Mouse (Mus musculus) retina, adult 2 months (tissue): ENCODE results near the gene Ulk3.

Experiments
- DNase-seq: peaks from one replicate; pipeline ENCODE4 v3.0.0-alpha.2; 2012; ENCODE audit warnings: low read depth, low spot score

Ulk3 gene

GRCm38 (mm10) chr9:57568500-57568899 lies 20.8 kb upstream of the Ulk3 start:
- DNase-seq = no peak

GRCm38 (mm10) chr9:57574397-57574796 lies 14.9 kb upstream of the Ulk3 start:
- DNase-seq = no peak

DNA sequence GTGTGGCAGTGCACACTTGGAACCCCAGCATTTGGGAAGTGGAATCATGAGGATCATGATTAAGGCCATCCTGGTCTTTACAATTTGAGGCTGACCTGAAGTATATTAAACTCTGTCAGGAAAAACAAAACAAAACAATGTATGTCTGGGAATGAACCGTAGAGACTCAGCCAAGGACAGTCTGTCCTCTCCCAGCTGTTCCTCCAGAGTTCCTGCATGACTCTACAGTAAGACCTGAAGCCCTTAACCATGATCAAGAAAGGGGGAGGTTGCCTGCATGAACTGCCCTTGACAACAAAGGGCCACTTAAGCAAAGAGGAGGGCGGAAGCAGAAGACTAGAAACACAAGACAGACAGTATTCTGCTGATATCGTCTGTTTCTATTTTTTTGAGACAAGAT lies 13.7 kb upstream of the Ulk3 start:
- DNase-seq = no peak

- no peak for DNase-seq
Measured at GRCm38 (mm10) chr9:57577144-57577849, 12.0 kb upstream of the Ulk3 start.

- DNase-seq = no peak
Measured at GRCm38 (mm10) chr9:57584991-57585390, 4.3 kb upstream of the Ulk3 start.

GRCm38 (mm10) chr9:57590726-57591125 lies 1.5 kb downstream of the Ulk3 start:
- DNase-seq = no peak

DNA sequence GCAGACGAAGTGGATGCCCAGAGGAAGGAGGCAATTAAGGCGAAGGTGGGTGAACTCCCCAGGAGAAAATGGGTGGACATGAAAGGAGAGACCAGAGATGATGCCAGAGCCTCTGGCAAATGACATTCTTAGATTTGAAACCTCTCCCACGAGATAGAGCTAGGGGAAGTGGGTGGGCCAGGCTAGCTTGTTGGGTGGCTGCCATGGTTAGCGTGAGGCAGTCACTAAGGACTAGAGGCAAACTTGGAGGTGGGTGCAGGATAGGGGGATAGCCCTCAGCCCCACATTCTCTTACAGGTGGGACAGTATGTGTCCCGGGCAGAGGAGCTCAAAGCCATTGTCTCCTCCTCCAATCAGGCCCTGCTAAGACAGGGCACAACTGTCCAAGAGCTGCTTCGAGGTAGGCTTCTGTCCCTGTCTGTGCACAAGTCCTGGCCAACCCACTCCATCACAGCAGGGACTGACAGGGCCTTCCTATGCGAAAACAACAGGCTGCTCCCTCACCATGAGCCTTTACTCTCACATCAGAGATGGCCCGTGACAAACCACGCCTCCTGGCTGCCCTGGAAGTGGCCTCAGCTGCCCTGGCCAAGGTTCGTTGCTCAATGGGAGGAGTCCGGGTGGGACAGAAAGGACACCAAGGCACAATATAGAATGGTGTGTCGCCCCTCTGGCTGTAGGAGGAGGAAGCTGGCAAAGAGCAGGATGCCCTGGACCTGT lies 4.4 kb downstream of the Ulk3 start:
- DNase-seq = no peak

DNA sequence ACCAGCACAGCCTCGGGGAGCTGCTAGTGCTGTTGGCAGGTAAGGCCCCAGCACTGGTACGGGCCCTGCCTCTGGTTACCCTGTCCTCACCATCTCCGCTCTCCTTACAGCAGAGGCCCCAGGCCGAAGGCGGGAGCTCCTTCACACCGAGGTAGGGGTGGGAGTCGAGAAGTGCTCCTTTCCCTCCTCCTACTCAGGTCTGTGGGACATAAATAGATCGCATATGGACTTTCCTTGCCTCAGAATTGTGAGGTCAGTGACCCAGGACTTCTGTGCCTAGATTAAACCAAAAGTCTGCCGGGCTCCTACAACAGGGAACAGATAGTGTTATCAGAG lies 4.9 kb downstream of the Ulk3 start:
- no peak for DNase-seq

DNA sequence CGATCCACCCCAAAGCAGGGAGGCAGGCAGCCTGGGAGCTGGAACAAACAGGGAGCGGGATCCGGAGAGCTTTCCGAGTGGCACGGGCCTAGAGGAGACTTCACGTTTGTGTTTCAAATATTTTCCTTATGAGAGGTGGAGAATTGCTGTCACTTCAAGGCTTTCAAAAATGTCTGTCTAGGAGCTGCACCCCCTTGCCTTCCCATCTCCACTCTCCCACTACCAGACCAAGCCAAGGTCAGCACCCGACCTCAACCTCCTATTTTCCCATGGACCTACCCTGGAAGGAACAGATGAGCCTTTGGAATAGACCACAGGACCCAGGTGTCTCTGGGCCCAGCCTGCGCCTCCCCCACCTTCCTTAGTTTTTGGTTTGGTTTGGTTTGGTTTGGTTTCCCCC lies 8.0 kb downstream of the Ulk3 start:
- DNase-seq = no peak

- no peak for DNase-seq
Measured at GRCm38 (mm10) chr9:57597929-57598382, 8.7 kb downstream of the Ulk3 start.

- no peak for DNase-seq
Measured at GRCm38 (mm10) chr9:57598851-57599563, 9.8 kb downstream of the Ulk3 start.

DNA sequence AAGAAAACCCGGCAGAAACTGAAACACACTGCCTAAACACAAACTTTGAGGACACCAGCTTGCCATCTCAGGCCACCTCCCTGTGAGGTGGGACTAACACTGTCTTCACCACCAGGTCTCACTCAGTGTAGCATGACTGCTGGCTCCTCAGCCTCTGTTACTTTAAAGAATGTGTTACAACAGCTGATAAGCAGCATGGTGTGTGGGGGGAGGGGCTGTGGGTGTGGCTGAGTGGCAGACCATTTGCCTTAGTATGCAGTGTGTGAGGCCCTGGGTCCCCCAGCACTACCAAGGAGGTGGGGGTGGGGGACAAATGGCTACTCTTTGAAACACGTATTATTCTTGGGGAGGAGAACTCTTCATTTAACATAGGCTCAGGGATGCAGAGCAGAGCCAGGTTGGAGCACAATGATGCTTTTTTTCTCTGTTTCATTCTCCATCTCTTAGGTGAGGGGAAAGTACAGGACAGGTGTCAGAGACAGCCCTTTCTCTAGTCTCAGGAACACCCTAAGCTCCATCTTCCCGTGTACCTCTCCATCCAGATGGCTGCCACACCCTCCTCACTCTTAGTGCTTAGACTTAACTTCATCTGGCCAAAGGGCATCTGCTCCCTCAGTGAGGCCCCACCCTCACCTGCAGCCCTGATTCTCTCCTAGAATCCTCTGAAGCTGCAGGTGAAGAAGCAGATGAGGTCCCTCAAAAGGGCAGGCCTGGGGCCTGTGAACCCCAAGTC lies 11.5 kb downstream of the Ulk3 start:
- no peak for DNase-seq

- no peak for DNase-seq
Measured at GRCm38 (mm10) chr9:57601353-57601706, 12.1 kb downstream of the Ulk3 start.

GRCm38 (mm10) chr9:57602098-57602497 lies 12.8 kb downstream of the Ulk3 start:
- no peak for DNase-seq

- no peak for DNase-seq
Measured at GRCm38 (mm10) chr9:57604875-57605274, 15.6 kb downstream of the Ulk3 start.

DNA sequence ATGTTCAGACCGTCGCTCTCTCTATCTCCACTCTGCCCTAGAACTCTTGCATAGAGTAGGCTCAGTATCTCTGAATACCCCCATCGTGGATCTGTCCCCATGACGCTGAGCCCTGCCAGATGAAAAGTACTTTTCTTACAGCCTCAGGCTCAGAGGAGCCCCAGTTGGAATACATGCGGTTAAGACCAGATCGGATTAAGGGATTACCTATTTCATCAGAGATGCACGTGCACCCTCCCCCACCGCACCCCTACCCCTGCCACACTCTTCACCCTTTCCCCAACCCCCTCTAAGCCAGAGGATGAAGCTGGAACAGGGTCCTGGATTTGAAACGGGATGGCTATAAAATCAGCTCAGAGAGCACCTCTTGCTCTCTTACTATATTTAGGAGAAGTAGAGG lies 16.3 kb downstream of the Ulk3 start:
- DNase-seq = peak; percentile 66

GRCm38 (mm10) chr9:57606139-57606851 lies 17.0 kb downstream of the Ulk3 start, which contains the start of gene Cplx3:
TSS of gene Cplx3 (minus strand) at chr9:57606281.
- peak; percentile 66 for DNase-seq

DNA sequence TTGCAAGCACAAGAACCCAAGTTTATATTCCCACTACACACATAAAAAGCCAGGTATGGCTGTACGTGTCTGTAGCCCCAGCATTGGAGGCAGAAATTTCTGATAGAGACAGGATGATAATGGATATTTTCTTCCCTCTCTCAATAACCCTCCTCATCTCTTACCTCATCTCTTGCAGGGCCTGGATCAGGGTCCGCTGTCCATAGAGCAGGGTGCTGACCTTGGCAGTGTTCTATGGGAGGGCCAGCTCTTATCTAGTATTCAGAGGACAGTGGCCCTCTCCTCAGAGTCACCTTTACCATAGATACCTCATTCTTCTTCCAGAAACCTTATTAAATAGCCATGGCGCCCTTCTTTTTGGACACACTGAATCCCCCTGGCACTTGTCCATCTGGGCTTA lies 20.6 kb downstream of the Ulk3 start:
- DNase-seq = no peak

GRCm38 (mm10) chr9:57610359-57610826 lies 21.1 kb downstream of the Ulk3 start:
- DNase-seq = no peak

DNA sequence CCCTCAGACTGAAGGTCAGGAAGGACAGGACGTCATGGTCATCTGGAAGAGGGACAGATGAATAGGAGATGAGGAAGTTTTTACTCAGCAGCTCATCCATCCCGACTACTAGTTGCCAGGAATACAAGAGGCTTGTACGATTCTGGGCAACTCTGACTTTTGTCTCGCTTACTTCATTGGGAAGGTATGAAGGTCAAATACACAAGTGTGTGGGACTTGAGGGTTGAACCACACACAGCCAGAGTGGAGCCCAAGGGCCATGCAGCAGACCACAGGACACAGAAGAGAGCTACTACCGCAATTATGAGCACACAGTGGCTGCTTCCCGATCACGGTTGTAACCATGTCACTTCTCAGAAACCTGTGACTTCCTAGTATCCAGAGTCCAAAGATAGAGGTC lies 23.3 kb downstream of the Ulk3 start:
- DNase-seq = no peak

GRCm38 (mm10) chr9:57613975-57614374 lies 24.7 kb downstream of the Ulk3 start:
- no peak for DNase-seq
